Mouse (Mus musculus): Measurements from ENCODE around the gene Rpl23a. TPM values are rescaled to one million over a fixed set of nuclear protein-coding genes. Genes with fewer than 3 reads are reported as not detected.

Gene Rpl23a
- polyA plus RNA-seq, 1 experiment, result 312 TPM

DNA sequence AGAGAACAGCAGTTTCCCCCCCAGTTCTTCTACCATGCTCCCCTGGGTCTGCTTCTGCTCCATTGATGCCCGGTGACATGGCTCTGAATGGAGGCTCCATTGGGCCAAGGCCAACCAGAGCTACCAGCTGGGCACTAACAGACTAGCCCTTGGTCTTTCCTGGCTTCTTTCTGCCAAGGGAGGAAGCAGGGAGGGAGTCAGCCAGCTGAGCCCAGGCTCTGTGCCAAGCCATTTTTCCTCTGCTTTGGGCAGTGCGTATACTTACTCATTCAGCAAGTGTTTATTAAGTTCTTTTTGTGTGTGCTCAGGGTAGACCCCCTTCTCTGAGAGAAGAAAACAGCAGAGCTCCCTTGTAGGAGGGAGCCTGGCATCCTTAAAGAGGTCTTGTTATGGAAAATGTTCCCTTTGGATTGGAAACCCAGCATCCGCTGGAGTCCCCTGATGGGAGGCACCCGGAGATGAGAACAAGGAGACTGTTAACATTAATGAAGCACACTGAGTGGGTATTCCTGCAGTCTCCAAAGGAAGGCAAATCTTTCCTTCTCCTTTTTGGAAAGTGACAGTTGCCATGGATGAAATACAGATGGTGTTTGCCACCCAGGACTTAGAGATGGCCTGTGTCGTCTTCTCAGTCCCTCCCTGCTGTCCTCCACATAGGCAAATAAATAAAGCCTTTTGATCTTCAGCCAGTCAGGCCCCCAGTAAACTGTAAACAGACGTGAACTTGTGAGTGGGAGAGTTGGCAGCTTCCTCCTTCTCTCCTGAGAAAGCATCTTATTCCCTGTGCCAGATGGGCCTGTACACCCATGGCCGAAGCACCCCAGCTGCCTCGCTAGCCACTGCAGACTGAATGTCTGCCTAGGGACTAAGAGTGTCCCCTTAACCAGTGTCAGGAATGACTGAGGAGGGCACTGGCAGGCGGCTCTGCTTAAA, 30.8 kb downstream of the Rpl23a start:
- WGBS, result 91% methylated on average over 9 of the region's 9 CpGs

GRCm38 (mm10) chr11:78151161-78151560, 32.2 kb downstream of the Rpl23a start:
- no peak overlapping the region for H3K4me3 ChIP-seq (ENCODE audit: control insufficient read depth, insufficient read depth, low read length)
- H3K36me3 ChIP-seq (ENCODE audit: control insufficient read depth, insufficient read depth, low read length), result no peaks in the 10 kb centered on the region
- DNase-seq, result no peak
- WGBS, result 82% methylated on average over 1 of the region's 1 CpGs
- no peak overlapping the region for H3K27ac ChIP-seq (ENCODE audit: control insufficient read depth, insufficient read depth, low read length)
- H3K4me1 ChIP-seq (replicated peaks; ENCODE audit: control insufficient read depth, insufficient read depth, low read length), result no peaks in the 10 kb centered on the region
- H3K27me3 ChIP-seq (ENCODE audit: control insufficient read depth, insufficient read depth, low read length), result no peaks in the 10 kb centered on the region
- no peak for TF ChIP-seq POLR2A (IDR thresholded peaks at IDR 0.05; ENCODE audit: control insufficient read depth, extremely low read depth, insufficient read depth, low read length, poor library complexity)
- no peak for TF ChIP-seq CTCF (IDR thresholded peaks at IDR 0.05; ENCODE audit: borderline replicate concordance, control insufficient read depth, extremely low read depth, insufficient read depth, low read length, poor library complexity)

More for the DNA sequence above, 30.8 kb downstream of the Rpl23a start:
- Histone ChIP-seq H3K36me3 (ENCODE audit: control insufficient read depth, insufficient read depth, low read length) (peaks cover 2% of the 10 kb centered on the region), H3K4me1 (replicated peaks; ENCODE audit: control insufficient read depth, insufficient read depth, low read length) (no peaks in the 10 kb centered on the region), H3K4me3 (ENCODE audit: control insufficient read depth, insufficient read depth, low read length) (no peak overlapping the region), H3K27ac (ENCODE audit: control insufficient read depth, insufficient read depth, low read length) (no peak overlapping the region), H3K27me3 (ENCODE audit: control insufficient read depth, insufficient read depth, low read length) (no peaks in the 10 kb centered on the region)
- no peak for DNase-seq
- TF ChIP-seq POLR2A (IDR thresholded peaks at IDR 0.05; ENCODE audit: control insufficient read depth, extremely low read depth, insufficient read depth, low read length, poor library complexity), result no peak
- TF ChIP-seq CTCF (IDR thresholded peaks at IDR 0.05; ENCODE audit: borderline replicate concordance, control insufficient read depth, extremely low read depth, insufficient read depth, low read length, poor library complexity), result no peak

- no peak overlapping the region for H3K27ac ChIP-seq (ENCODE audit: control insufficient read depth, insufficient read depth, low read length)
These were observed 36.5 kb downstream of the Rpl23a start for GRCm38 (mm10) chr11:78146707-78147543.

DNA sequence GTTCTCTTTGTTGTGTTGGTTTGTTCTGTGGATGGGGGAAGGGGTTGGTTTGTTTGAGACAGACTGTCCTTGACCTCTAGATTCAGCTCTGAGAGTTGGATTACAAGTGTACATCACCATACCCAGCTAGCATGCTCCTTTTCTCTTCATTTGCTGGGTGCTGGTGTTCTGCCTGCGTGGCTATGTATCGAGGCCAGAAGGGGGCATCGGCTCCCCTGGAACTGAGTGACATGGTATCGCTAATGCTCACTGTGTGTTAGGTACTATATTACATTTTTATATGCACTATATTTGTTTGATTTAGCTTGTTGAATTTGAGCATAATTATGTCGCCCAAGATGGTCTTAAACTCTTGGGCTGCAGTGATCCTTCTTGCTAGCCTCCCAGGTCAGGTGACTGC, 37.2 kb downstream of the Rpl23a start:
- WGBS, result 92% methylated on average over 5 of the region's 5 CpGs
- no peak for TF ChIP-seq POLR2A (IDR thresholded peaks at IDR 0.05; ENCODE audit: control insufficient read depth, extremely low read depth, insufficient read depth, low read length, poor library complexity)
- no peak for TF ChIP-seq CTCF (IDR thresholded peaks at IDR 0.05; ENCODE audit: borderline replicate concordance, control insufficient read depth, extremely low read depth, insufficient read depth, low read length, poor library complexity)
- DNase-seq, result no peak
- H3K27me3 ChIP-seq (ENCODE audit: control insufficient read depth, insufficient read depth, low read length), result no peaks in the 10 kb centered on the region
- H3K27ac ChIP-seq (ENCODE audit: control insufficient read depth, insufficient read depth, low read length), result no peak overlapping the region
- H3K4me3 ChIP-seq (ENCODE audit: control insufficient read depth, insufficient read depth, low read length), result no peak overlapping the region
- no peaks in the 10 kb centered on the region; the same call in 1 of the 2 replicates for H3K36me3 ChIP-seq (ENCODE audit: control insufficient read depth, insufficient read depth, low read length)
- no peaks in the 10 kb centered on the region for H3K4me1 ChIP-seq (replicated peaks; ENCODE audit: control insufficient read depth, insufficient read depth, low read length)

More at GRCm38 (mm10) chr11:78146707-78147543, 36.5 kb downstream of the Rpl23a start:
- H3K36me3 ChIP-seq (ENCODE audit: control insufficient read depth, insufficient read depth, low read length), result no peaks in the 10 kb centered on the region; the same call in 1 of the 2 replicates
- H3K4me1 ChIP-seq (replicated peaks; ENCODE audit: control insufficient read depth, insufficient read depth, low read length), result no peaks in the 10 kb centered on the region
- H3K4me3 ChIP-seq (ENCODE audit: control insufficient read depth, insufficient read depth, low read length), result no peak overlapping the region
- WGBS, result 94% methylated on average over 6 of the region's 6 CpGs
- TF ChIP-seq CTCF (IDR thresholded peaks at IDR 0.05; ENCODE audit: borderline replicate concordance, control insufficient read depth, extremely low read depth, insufficient read depth, low read length, poor library complexity) (no peak), POLR2A (IDR thresholded peaks at IDR 0.05; ENCODE audit: control insufficient read depth, extremely low read depth, insufficient read depth, low read length, poor library complexity) (no peak)
- DNase-seq, result no peak
- no peaks in the 10 kb centered on the region for H3K27me3 ChIP-seq (ENCODE audit: control insufficient read depth, insufficient read depth, low read length)

GRCm38 (mm10) chr11:78143520-78143919, 39.9 kb downstream of the Rpl23a start:
- no peak overlapping the region for H3K27ac ChIP-seq (ENCODE audit: control insufficient read depth, insufficient read depth, low read length)
- 100% methylated on average over 2 of the region's 2 CpGs for WGBS
- DNase-seq, result no peak
- no peak for TF ChIP-seq POLR2A (IDR thresholded peaks at IDR 0.05; ENCODE audit: control insufficient read depth, extremely low read depth, insufficient read depth, low read length, poor library complexity)
- no peak for TF ChIP-seq CTCF (IDR thresholded peaks at IDR 0.05; ENCODE audit: borderline replicate concordance, control insufficient read depth, extremely low read depth, insufficient read depth, low read length, poor library complexity)
- H3K36me3 ChIP-seq (ENCODE audit: control insufficient read depth, insufficient read depth, low read length), result no peaks in the 10 kb centered on the region; the same call in 1 of the 2 replicates
- H3K4me3 ChIP-seq (ENCODE audit: control insufficient read depth, insufficient read depth, low read length), result no peak overlapping the region
- H3K27me3 ChIP-seq (ENCODE audit: control insufficient read depth, insufficient read depth, low read length), result no peaks in the 10 kb centered on the region
- H3K4me1 ChIP-seq (replicated peaks; ENCODE audit: control insufficient read depth, insufficient read depth, low read length), result no peaks in the 10 kb centered on the region

DNA sequence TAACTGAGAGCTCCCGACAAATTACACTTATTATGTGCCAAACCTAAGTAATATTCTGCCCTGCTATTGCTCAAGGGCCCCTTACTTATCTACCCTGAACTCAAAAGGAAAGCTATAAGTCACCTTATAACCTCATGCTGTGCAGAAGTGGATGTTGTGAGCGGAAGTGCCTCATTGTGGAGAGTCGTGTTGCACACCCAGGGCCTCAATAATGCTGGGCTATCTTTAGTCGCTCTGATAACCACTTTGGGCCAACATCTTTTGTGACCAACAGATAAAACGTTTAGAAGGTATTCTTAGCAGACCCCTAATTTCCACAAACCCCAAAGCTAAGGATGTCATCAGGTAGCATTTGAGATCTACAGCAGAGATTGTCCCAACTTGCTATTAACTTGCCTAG, 42.7 kb downstream of the Rpl23a start:
- TF ChIP-seq CTCF (IDR thresholded peaks at IDR 0.05; ENCODE audit: borderline replicate concordance, control insufficient read depth, extremely low read depth, insufficient read depth, low read length, poor library complexity), result no peak
- no peak for TF ChIP-seq POLR2A (IDR thresholded peaks at IDR 0.05; ENCODE audit: control insufficient read depth, extremely low read depth, insufficient read depth, low read length, poor library complexity)
- no peak for DNase-seq
- Histone ChIP-seq H3K27me3 (ENCODE audit: control insufficient read depth, insufficient read depth, low read length) (no peaks in the 10 kb centered on the region), H3K36me3 (ENCODE audit: control insufficient read depth, insufficient read depth, low read length) (no peaks in the 10 kb centered on the region; the same call in 1 of the 2 replicates), H3K4me1 (replicated peaks; ENCODE audit: control insufficient read depth, insufficient read depth, low read length) (no peaks in the 10 kb centered on the region), H3K27ac (ENCODE audit: control insufficient read depth, insufficient read depth, low read length) (no peak overlapping the region), H3K4me3 (ENCODE audit: control insufficient read depth, insufficient read depth, low read length) (no peak overlapping the region)
- WGBS, result 85% methylated on average over 5 of the region's 5 CpGs

All from thymus, adult 2 months (tissue).